Mouse (Mus musculus) brain, embryonic 18.5 days (tissue): ENCODE data around the gene Wdfy3.

Source experiments
- DNase-seq: peaks from one replicate; pipeline ENCODE4 v3.0.0-alpha.2; 2012; ENCODE audit warnings: low read depth, low spot score

The Wdfy3 gene

DNA sequence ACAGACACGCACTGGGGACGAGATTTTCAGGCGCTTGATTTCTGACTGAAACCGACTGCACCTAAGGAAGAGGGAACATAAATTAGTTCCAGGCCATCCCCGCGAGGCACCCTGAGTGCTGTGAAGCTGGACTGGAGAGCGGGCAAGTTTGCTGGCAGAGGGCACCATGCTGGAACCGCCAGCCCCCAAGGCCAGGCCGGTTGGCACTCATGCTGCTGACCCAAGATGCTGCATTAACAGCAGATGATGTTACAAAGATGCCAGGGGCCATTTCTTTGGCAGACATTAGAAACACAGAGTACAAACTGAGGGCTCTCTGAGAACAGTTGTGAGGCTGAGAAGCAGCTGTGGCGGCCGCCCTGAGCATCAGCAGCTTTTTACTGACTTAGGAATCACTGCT lies 233.5 kb downstream of the Wdfy3 start:
- no peak for DNase-seq

DNA sequence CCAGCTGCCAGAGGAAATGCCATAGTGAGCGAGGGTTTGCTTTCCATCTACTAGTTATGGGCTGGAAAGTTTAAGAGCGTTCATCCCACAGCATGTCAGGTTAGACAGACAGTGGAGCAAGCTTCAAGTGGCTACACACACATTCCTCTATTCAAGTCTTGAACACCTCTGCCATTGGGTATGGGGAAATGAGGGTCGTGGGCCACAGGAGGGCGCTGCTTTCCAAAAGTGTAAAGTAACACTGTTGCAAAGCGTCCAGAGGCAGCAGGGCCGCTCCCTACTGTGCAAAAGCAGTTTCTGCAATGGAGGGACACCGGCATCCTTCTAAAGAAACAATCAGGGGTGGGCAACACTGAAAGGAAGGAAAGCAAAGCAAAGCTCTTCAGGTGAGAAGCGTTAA lies 235.8 kb downstream of the Wdfy3 start:
- no peak for DNase-seq

DNA sequence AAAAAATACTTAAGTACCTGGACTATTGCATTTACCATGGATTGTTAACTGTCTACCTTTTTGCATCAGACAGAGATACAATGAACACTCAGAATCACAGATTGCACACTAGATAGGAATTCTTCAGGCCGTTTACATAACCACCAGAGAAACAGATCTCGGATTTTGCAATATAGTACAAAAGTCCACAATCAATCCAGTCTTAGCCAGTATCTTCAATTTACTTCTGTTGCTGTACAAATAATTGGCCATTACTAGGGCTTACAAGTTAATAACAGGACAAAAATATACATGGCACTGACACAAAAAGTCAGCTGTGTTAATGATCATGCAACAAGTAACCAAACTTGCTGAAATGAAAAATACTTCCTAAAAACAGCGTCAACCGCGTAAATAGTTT lies 236.7 kb downstream of the Wdfy3 start:
- no peak for DNase-seq

DNA sequence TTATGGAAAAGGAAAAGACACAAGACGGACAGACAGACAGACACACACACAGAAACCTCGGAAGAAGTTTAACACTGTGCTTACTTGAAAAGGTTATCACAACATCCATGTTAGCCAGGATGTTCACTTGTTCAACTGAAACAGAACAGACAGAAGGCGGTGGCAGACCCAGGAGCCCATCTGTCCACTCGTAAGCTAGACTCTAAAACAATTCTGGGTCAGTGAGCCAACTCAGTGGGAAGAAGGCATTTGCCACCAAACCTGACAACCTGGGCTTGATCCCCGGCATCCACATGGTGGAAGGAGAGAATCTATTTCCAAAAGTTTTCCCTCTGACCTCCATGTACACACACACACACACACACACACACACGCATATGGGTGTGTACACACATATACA lies 237.7 kb downstream of the Wdfy3 start:
- no peak for DNase-seq

DNA sequence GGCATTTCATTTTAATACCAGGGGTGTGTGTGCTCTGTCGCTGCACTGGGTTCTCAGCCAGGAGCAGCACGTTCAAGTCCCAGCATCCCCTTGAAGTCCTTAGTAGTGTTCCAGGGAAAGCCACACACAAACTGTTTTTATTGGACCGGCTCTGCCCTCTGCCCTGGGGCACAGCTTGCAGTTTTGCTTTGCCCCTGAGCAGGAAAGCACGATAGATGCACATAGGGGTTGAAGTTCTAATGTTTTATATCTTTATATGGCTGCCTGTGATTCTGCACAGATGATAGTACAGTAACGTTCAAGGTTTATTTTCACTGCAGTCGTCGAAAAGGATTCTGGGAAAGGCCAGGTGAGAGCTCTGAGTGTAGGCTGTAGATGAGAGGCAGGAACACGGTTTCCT lies 239.5 kb downstream of the Wdfy3 start:
- DNase-seq, result no peak

DNA sequence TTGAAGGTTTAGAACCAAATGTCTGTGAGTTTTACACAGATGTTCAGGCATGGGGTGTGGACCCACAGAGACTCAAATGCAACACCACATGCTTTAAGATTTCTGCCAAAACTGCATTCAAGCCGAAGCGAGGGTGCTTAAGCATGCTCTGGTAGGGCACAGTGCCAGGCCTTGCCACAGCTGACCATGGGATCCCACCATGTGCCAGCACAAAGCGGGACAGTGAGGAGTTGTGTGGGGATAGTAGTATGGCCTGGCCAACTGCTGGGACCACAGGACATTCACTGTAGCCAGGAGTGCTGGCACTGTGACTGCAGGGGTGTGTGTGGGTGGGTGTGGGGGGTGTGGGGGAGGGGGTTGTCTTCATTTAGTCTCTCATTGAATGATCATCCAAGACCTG lies 240.8 kb downstream of the Wdfy3 start:
- no peak for DNase-seq

DNA sequence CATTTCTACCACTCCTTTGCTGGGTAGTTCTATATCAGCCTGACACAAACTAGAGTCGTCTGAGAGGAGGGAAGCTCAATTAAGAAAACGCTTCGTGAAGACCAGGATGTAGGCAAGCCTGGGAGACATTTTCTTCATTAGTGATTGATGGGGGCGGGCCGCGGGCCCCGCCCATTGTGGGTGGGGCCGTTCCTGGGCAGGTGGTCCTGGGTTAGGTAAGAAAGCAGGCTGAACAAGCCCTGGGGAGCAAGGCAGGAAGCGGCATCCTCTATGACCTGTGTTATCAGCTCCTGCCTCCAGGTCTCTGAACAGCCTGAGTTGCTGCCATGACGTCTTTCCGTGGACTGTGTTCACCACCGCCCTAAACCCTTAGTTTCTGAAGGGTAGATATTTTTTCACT lies 242.2 kb downstream of the Wdfy3 start:
- DNase-seq, result no peak

DNA sequence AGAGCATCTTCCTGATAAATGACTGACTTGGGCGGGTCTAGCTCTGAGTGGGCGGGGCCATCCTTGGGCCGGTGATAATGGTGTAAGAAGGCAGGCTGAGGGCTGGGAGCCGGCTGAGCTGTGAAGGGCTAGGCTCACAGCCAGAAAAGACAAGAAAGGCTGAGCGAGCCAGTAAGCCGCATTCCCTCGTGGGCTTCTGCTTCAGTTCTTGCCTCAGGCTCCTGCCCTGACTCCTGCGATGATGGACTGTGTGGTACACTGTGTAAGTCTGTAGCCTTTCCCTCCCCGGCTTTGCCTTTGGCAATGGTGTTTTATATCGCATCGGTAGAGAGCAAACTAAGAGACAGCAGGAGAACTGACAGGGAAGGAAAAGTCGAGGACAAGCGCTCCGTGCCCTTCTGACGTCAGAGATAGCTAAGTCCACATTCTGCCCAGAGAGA lies 243.2 kb downstream of the Wdfy3 start:
- DNase-seq, result no peak

DNA sequence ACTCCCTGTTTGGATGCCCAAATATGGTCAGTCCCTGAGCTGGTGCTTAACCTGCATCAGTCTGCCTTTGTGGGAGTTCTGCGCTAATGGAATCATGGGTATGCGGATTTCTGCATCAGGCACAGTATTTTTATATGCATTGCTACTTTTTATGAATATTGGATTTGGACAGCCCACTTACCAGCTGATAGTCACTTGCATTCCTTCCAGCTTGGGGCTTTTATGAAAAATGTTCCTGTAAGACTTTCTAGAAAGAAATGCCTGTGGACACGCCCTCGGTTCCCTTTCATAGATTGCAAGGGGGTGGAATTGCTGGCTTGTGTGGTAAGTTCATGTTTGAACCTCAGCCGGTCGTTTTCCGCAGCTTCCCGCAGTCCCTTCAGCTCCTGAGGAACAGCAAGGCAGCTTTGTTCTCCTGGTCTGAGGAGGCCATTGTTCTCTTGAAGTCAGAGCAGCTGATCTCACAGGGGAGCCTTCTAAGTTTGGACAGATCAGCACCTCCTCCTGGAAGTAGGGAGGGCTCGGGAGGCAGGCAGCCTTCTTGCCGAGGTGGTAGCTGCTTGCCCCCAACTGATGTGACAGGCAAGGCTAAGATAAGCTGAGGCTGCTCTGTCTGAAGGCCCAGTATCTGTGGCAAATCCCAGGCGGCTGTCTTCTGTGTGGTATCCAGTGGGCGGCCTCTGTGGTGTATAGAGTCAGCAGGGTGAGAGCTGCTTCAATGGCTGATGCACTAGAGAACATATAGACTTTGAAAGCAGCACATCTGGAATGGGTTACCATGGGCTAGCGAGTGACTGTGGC lies 244.4 kb downstream of the Wdfy3 start:
- DNase-seq, result no peak

DNA sequence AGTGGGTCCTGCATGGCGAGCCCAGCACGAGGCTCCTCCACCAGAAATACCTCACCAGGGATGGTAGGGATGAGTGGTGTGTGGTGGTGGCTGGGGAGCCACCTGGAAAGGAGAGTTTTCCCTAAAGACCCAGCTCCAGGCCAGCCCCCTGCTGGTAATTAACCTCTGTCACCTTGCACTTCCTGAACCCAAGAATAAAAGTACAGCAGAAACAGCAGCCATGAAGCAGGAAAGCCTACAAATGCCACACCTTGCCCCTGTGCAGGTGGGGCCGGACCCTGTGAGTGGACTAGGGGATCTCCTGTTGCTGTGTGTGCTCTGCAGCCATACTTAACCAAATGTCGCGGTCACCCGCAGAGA lies 247.4 kb downstream of the Wdfy3 start:
- DNase-seq, result no peak

DNA sequence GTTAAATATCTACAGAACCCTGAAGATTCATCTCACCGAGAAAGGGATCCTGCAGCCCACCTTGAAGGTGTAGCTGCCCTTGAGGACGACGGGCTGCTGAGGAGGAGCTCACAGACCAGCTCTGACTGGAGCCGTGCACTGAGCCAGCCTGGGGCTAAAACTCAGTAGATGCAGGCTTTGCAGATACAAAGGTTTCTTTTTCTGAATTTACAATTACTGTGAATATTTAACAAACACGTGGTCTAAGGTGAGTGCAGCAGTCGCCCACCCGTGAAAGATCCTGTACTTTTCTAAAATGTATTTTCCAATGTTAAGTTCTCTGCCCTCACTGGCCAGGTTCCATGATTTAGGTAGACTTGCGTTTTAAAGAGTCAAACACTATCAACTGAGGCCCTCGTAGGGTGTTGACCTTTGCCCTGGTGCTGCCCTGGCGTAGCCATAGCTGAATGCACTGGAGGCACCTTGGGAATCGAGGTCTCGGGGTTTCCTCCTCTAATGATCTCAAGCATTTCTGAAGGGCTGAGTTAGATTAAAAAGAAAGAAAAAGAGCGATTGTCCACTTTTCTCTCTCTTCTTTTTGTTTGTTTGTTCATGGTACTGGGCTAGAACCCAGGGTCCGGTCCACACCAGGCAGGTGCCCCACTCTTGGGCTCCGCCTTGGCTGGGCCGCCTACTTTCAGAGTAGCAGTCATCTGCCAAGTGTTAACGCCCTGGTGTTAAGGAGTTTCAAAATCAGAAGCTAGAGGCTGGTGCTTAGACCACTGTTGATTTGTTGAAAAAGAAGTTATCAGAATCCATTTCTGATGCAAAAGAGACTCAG lies 248.0 kb downstream of the Wdfy3 start:
- no peak for DNase-seq

DNA sequence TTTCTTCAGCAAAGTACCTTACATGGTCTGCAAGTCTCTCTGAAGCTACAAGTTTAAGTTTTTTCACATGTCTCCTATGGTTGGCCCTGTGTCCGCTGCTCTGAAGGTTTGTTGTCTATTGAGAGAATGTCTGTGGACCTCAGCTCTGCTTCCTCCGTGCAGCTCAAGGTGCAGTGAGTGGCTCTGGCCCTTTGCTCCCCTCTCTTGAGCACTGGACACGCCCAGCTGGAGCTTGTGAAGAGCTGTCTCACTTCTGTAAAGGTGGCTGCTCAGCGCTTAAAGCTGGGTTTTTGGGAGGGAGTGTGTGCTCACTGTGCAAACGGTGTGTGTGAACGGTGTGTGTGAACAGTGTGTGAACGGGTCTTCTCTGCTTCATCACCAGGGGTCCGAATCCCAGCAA lies 248.7 kb downstream of the Wdfy3 start:
- DNase-seq, result no peak

DNA sequence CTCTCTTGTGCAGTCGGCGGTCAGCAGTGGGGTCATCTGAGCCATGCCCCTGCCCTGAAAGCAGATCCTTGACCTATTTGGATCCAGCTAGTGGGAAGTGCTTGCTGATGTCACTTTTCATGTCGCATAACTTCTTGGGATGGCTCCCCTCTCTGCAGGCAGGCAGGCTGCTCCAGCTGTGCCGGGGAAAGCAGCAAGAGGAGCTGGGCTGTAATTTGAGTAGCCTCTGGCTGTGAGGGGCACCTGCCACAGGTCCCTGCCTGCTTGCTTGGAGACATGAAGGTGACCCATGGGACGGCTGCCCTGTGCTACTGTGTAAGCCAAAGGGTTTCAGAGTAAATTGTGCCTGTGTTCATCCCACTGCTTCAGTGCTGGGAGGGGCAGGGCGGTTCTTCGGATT lies 249.9 kb downstream of the Wdfy3 start:
- no peak for DNase-seq

DNA sequence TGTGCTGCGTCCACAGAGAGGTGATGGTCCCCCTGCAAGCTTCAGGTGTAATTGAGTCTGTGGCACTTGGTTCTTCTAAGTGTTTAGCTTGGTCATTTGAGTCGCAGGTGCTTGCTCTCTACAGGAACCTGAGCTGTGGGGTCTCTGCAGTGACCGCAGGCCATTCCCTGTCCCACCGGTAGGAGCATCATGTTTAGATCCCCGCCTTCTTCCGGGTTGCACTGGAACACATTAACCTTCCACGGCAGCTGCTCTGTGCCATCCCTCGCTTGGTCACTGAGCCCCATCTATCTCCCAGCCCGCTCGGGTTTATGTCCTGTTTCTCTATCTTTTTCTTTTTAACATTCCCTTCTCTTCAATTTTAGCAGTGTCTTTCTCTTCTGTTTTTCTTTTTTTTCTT lies 250.5 kb downstream of the Wdfy3 start:
- no peak for DNase-seq

DNA sequence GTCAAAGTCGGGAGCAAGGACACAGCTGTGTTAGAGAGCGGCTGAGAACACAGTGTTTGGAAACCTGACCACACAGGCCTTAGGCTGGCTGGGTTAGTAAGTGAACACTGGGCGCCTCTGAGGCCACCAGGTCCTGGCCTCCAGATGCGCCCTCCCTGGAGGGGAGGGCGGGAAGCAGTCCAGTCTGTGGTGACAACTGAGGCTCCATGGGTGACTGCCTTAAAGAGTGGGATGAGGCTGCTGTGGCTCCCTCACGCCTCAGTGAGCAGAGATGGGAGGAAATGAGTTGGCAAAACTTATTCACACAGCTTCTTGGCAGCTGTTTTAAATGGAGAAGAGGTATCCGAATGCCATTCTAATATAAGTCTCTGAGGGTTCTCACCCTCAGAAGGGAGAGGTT lies 252.9 kb downstream of the Wdfy3 start:
- DNase-seq, result no peak

DNA sequence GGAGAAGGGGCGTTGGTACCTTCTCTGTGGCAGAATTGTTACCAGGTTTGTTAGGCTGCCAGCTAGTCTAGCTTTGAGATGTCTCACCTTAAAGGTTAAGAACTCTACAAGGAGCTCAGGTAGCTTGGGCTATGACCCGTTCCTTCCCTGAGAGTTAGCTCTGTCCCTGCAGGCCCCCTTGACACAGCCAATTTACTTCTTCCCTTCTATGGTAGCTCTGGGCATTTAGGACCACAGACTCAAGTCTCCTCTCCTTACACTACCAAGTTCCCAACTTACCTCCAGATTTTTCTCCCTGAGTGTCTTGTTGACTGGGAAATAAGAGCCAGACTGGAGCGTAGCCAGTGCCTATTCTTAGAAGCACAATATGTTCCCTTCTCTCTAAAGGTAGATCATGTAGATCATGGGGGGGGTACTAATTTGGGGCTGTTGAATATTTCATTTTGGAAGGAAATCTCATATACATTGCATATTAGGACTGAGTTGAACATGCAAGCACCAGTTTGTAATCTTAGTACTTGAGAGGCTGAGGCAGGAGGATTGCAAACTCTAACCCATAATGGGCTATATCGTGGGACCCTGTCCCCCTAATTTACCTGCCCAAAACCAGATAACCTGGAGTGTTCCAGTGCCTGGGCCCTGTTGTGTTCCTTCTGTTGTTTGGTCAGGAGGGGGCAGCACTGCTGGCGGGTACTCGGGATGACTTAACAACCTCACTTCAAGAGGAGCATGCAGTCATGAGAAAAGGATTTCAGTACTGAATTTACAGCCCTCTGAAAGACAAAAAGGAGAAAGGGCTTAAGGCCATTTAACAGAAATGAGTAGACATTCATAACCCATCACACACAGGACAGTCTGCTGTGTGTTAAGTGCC lies 258.2 kb downstream of the Wdfy3 start:
- no peak for DNase-seq

DNA sequence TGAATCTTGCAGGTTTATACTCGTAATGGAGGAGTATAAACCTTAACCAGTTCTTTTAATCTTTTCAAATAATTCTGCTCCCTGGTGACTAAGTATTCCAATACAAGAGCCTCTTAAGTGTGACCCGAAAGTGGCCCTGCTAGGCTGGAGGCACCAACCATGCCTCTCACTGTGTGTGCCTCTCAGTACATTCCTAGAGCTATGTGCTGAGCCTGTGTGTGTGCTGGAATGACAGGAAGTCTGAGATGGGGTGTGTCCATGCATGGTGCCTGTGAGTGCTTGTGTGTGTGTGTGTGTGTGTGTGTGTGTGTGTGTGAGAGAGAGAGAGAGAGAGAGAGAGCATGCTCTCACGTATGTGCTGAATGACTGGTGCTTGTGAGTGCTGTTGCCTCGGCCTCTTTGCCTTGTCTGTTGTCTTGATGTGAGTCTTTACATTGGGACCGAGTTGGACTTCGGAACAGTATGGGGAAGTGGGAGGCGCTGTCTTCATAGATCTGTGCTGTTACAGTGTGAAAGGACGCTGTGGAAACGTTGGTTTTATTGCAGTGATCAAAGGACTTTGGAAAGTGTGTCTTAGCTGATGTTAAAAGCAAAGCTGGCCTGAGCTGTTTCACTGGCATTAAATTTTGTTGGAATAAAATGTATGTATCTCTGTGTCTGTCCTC lies 267.2 kb downstream of the Wdfy3 start:
- no peak for DNase-seq

DNA sequence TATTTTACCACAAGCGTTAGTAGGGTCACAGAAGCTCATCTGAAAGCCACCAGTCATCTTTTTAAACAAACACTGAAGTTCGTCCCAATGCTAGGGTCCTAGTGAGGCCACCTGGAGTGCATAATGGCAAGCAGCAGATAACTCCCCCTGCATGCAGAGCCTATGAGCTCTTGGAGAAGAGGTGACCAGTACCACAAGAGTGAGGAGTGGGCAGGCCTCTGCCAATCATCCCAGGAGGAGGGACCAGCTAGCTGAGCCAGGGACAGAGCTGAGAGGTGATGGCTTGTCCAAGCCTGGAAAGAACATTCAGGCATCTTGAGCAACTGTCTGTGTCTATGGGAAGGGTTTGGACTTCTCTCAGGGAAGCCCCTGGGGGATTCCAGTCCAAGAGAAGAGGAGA lies 267.8 kb downstream of the Wdfy3 start:
- no peak for DNase-seq

DNA sequence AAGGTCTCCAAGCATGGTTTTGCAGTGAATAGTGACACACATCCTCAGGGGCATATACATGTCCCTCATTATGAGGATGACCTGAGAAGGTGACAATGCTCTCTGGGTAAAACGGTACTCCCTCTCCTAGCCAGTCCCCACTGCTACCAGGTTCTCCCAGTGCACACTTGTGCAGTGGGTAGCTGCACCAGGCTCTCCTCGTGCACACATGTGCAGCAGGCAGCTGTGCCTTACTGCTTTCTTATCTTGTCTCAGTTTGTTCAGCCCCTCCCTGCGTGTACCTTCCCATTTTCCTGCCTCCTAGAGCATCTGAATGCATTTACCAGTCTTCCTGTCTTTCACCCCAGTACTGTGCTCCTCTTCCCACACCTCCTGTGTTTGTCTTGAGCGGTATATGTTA lies 277.1 kb downstream of the Wdfy3 start:
- no peak for DNase-seq

DNA sequence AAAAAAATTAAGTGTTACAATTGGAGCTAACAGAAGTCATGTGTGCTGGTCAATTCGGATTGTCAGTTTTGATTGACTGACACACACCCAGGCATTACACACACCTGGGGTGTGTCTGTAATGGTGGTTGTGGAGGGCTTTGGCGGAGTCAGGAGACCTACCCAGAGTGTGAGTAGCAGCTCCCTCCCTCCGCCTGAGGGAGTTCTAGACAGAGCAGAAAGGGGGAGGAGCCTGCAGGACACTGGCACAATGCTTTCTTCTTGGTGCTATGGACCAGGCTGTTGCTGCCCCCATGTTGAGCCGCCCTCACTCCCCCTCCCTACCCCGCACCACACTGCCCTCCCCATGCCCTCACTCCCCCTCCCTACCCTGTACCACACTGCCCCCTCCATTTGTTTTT lies 279.2 kb downstream of the Wdfy3 start:
- DNase-seq, result no peak

DNA sequence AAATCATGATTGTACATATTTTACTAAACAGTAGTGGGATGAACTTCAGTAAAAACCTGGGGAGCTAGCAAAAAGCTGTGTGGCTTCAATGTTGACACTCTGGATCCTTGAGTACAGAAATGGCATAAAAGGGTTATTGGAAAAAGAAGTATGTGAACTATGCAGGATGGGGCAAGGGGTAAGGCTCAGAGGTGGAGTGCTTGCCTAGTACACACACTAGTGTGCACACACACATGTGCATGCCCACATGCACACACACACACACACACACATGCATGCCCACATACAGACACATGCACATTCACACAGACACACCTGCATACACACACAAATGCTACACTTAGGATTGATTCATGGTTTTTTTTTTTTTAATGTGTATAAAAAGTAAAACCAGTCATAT lies 280.0 kb downstream of the Wdfy3 start:
- DNase-seq, result no peak
